Mouse (Mus musculus) cortical plate, adult 2 months (tissue): Measurements from ENCODE around the gene Lgals8.

Source experiments
- CTCF ChIP-seq: fragments of 200-500 bp; IDR thresholded peaks from 2 replicates; pipeline ENCODE4 v1.5.1; 2011; ENCODE audit warnings: mild to moderate bottlenecking, control low read depth, low read length; ENCODE audit not compliant: insufficient read depth; ENCODE audit errors: extremely low read depth
- POLR2A ChIP-seq: fragments of 200-500 bp; IDR thresholded peaks from 2 replicates; pipeline ENCODE4 v1.6.1; 2011; ENCODE audit warnings: mild to moderate bottlenecking, low read length, control low read depth; ENCODE audit not compliant: insufficient read depth; ENCODE audit errors: extremely low read depth

DNA sequence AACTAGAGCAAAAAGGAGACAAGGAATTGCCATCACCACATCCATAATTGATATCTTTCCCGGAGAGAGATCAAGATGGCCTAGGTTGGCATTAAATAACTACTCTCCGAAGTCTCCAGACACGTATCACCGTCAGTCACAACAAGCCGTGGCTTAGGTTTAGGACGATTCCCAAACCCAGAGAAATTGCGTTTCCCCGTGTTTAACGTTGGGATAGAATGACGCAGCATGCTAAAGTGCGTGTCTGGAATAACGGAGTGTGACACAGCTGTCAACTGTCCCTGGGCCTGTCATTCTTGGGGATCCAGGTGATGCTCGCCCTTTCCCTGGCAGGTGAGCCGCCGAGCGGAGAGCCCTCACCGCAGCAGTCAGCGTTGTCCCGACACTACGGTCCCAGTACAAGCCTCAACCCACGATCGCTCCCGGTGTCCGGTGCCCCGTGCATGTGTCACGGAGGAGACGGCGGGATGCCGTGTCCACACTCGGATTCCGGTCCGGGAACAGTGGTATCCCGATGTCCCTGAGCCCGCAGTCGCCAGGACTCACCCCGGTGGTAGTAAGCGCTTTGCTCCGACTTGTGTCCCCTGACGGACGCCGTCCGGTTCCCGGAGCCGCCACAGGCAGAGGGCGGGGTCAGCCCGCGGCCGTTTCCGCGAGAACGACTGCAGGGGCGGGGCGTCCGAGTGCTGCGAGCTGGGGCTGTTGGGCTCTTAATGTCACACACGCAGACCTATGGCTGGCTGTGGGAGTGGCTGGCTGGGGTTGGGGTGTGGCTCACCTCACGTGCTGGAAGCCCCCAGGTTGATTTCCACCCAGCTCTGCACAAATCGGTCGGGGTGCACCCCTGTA is 3.6 kb downstream of the Lgals8 start:
- no peak for TF ChIP-seq CTCF
- peak; percentile 21; the same call in 1 of the 2 replicates for TF ChIP-seq POLR2A
